Mouse (Mus musculus): ENCODE measurements around the gene Rhox8.

GRCm38 (mm10) chrX:37871641-37872040, 7.1 kb downstream of the Rhox8 start:
- no peak for TF ChIP-seq GATA1 (IDR thresholded peaks at IDR 0.05; ENCODE audit: borderline replicate concordance, low read length)
- TF ChIP-seq FLI1 (IDR thresholded peaks at IDR 0.05; ENCODE audit: low read length), result no peak
